Mouse (Mus musculus) lung, postnatal 36 days (tissue): Measurements from ENCODE around the gene Rps6kl1.
"Not testable (repeated sequence)": the region's sequence is repeated elsewhere in the genome, so short reads cannot be mapped to it uniquely, and the experiment has no call there.

ENCODE experiments used
- DNase-seq: peaks from one replicate; pipeline ENCODE4 v3.0.0; 2022; ENCODE audit warnings: mixed read lengths

Gene Rps6kl1

GRCm38 (mm10) chr12:85175087-85175675 is 24.1 kb upstream of the Rps6kl1 start:
- DNase-seq: no peak

- DNase-seq: no peak
Observed at GRCm38 (mm10) chr12:85174016-85174415, 23.0 kb upstream of the Rps6kl1 start.

GRCm38 (mm10) chr12:85170948-85171307 is 19.9 kb upstream of the Rps6kl1 start:
- no peak for DNase-seq

- no peak for DNase-seq
Observed at GRCm38 (mm10) chr12:85170284-85170947, 19.4 kb upstream of the Rps6kl1 start.

- no peak for DNase-seq
Observed at GRCm38 (mm10) chr12:85169877-85170276, 18.8 kb upstream of the Rps6kl1 start.

GRCm38 (mm10) chr12:85169117-85169858 is 18.2 kb upstream of the Rps6kl1 start:
- DNase-seq: peak; percentile 89

GRCm38 (mm10) chr12:85166631-85167030 is 15.6 kb upstream of the Rps6kl1 start:
- DNase-seq: no peak

GRCm38 (mm10) chr12:85164996-85165395 is 13.9 kb upstream of the Rps6kl1 start:
- no peak for DNase-seq

- no peak for DNase-seq
Observed at GRCm38 (mm10) chr12:85159592-85159991, 8.5 kb upstream of the Rps6kl1 start.

GRCm38 (mm10) chr12:85158801-85159200 is 7.7 kb upstream of the Rps6kl1 start:
- DNase-seq: no peak

- no peak for DNase-seq
Observed at GRCm38 (mm10) chr12:85157797-85158460, 6.9 kb upstream of the Rps6kl1 start.

GRCm38 (mm10) chr12:85156324-85156723 is 5.3 kb upstream of the Rps6kl1 start:
- no peak for DNase-seq

GRCm38 (mm10) chr12:85153011-85153410 is 1.9 kb upstream of the Rps6kl1 start:
- DNase-seq: no peak

- DNase-seq: no peak
Observed at GRCm38 (mm10) chr12:85150321-85151001, 603 bp downstream of the Rps6kl1 start.

GRCm38 (mm10) chr12:85146881-85147280 is 4.2 kb downstream of the Rps6kl1 start:
- DNase-seq: no peak

- DNase-seq: peak; percentile 44
Observed at GRCm38 (mm10) chr12:85146355-85146754, 4.7 kb downstream of the Rps6kl1 start.

GRCm38 (mm10) chr12:85145630-85146029 is 5.4 kb downstream of the Rps6kl1 start:
- no peak for DNase-seq

- no peak for DNase-seq
Observed at GRCm38 (mm10) chr12:85144821-85145220, 6.2 kb downstream of the Rps6kl1 start.

GRCm38 (mm10) chr12:85144276-85144675 is 6.8 kb downstream of the Rps6kl1 start:
- not testable (repeated sequence) for DNase-seq

- DNase-seq: peak; percentile 95
Observed at GRCm38 (mm10) chr12:85142803-85143202, 8.3 kb downstream of the Rps6kl1 start.

GRCm38 (mm10) chr12:85141096-85141495 is 10.0 kb downstream of the Rps6kl1 start:
- no peak for DNase-seq

- DNase-seq: no peak
Observed at GRCm38 (mm10) chr12:85140036-85140701, 10.9 kb downstream of the Rps6kl1 start.
